Mouse (Mus musculus) heart, embryonic 10.5 days (tissue): ENCODE measurements around the gene Ffar4. TPM values are rescaled to one million over a fixed set of nuclear protein-coding genes. Genes with fewer than 3 reads are reported as not detected.
A peak's percentile ranks its signal among the peaks of the same experiment; 100 is the strongest.

Experiments
- DNase-seq: peaks from one replicate; pipeline ENCODE4 v3.0.0-alpha.2; 2017; ENCODE audit warnings: low spot score
- H3K27ac ChIP-seq: fragments of 300-500 bp; sonication (generic); 2 replicates; pipeline ENCODE4 v1.5.1; 2016; ENCODE audit warnings: mild to moderate bottlenecking
- H3K27me3 ChIP-seq: fragments of 300-500 bp; sonication (generic); 2 replicates; pipeline ENCODE4 v1.6.1; 2016; ENCODE audit warnings: mild to moderate bottlenecking; ENCODE audit not compliant: poor library complexity, insufficient read depth, severe bottlenecking
- H3K36me3 ChIP-seq: fragments of 300-500 bp; sonication (generic); 2 replicates; pipeline ENCODE4 v1.6.1; 2016; ENCODE audit warnings: mild to moderate bottlenecking, moderate library complexity
- H3K4me1 ChIP-seq: fragments of 300-500 bp; sonication (generic); 2 replicates; pipeline ENCODE4 v1.6.1; 2016; ENCODE audit warnings: mild to moderate bottlenecking
- H3K4me3 ChIP-seq: fragments of 300-500 bp; sonication (generic); 2 replicates; pipeline ENCODE4 v1.5.1; 2016; ENCODE audit warnings: mild to moderate bottlenecking, moderate library complexity
- H3K9me3 ChIP-seq: fragments of 300-500 bp; sonication (generic); 2 replicates; pipeline ENCODE4 v1.6.1; 2016; ENCODE audit warnings: mild to moderate bottlenecking, moderate library complexity
- WGBS: fragments of 180-500 bp; shearing (Covaris S2); methylation state at CpG from one replicate; pipeline ENCODE4 v1.1.7; 2016; 5-methylcytosine and 5-hydroxymethylcytosine counted together
- polyA plus RNA-seq: library from polyadenylated mRNA; unstranded; fragments of >200 nt; fragmentation: Nextera tagmentation; extraction: Ambion mirVana; gene quantifications from 2 replicates; pipeline ENCODE4 v1.2.1, GENCODE M21; 2016

Ffar4 gene
- polyA plus RNA-seq, 1 experiment from 2014 or later: 1.5 TPM

GRCm38 (mm10) chr19:38076251-38076650, 20.6 kb upstream of the Ffar4 start:
- DNase-seq: peak; percentile 46

GRCm38 (mm10) chr19:38077851-38078540, 18.9 kb upstream of the Ffar4 start:
- WGBS: 78% methylated on average over 3 of the region's 3 CpGs
- DNase-seq: peak; percentile 46

More at GRCm38 (mm10) chr19:38076251-38076650, 20.6 kb upstream of the Ffar4 start:
- Histone ChIP-seq H3K4me1 (no peaks in the 10 kb centered on the region), H3K27ac (no peak overlapping the region), H3K4me3 (no peak overlapping the region), H3K27me3 (no peaks in the 10 kb centered on the region), H3K36me3 (peaks cover 31% of the 10 kb centered on the region), H3K9me3 (no peaks in the 10 kb centered on the region)
- WGBS: 78% methylated on average over 2 of the region's 2 CpGs

GRCm38 (mm10) chr19:38081361-38081760, 15.5 kb upstream of the Ffar4 start:
- Histone ChIP-seq H3K36me3 (no peaks in the 10 kb centered on the region), H3K4me1 (no peaks in the 10 kb centered on the region), H3K27me3 (no peaks in the 10 kb centered on the region), H3K4me3 (no peak overlapping the region), H3K9me3 (no peaks in the 10 kb centered on the region), H3K27ac (no peak overlapping the region)
- peak; percentile 58 for DNase-seq
- WGBS: 74% methylated on average over 3 of the region's 3 CpGs

More at GRCm38 (mm10) chr19:38077851-38078540, 18.9 kb upstream of the Ffar4 start:
- H3K4me1 ChIP-seq: no peaks in the 10 kb centered on the region
- no peak overlapping the region for H3K27ac ChIP-seq
- H3K4me3 ChIP-seq: no peak overlapping the region
- no peaks in the 10 kb centered on the region for H3K27me3 ChIP-seq
- H3K36me3 ChIP-seq: peaks cover 15% of the 10 kb centered on the region
- no peaks in the 10 kb centered on the region for H3K9me3 ChIP-seq

GRCm38 (mm10) chr19:38082931-38083525, 13.8 kb upstream of the Ffar4 start:
- 57% methylated on average over 5 of the region's 5 CpGs for WGBS
- H3K4me3 ChIP-seq: no peak overlapping the region
- H3K36me3 ChIP-seq: no peaks in the 10 kb centered on the region
- H3K9me3 ChIP-seq: no peaks in the 10 kb centered on the region
- no peak overlapping the region for H3K27ac ChIP-seq
- no peaks in the 10 kb centered on the region for H3K27me3 ChIP-seq
- peak; percentile 22 for DNase-seq
- no peaks in the 10 kb centered on the region for H3K4me1 ChIP-seq

- Histone ChIP-seq H3K27me3 (no peaks in the 10 kb centered on the region), H3K4me3 (no peak overlapping the region), H3K4me1 (no peaks in the 10 kb centered on the region), H3K27ac (no peak overlapping the region), H3K36me3 (no peaks in the 10 kb centered on the region), H3K9me3 (no peaks in the 10 kb centered on the region)
- WGBS: 81% methylated on average over 4 of the region's 4 CpGs
- DNase-seq: peak; percentile 64
These were observed 11.0 kb upstream of the Ffar4 start for GRCm38 (mm10) chr19:38085841-38086240.

- Histone ChIP-seq H3K27me3 (no peaks in the 10 kb centered on the region), H3K36me3 (no peaks in the 10 kb centered on the region), H3K4me1 (no peaks in the 10 kb centered on the region), H3K4me3 (no peak overlapping the region), H3K9me3 (no peaks in the 10 kb centered on the region), H3K27ac (no peak overlapping the region)
- WGBS: 58% methylated on average over 11 of the region's 11 CpGs
- peak; percentile 79 for DNase-seq
These were observed 9.8 kb upstream of the Ffar4 start for GRCm38 (mm10) chr19:38086948-38087551.

- Histone ChIP-seq H3K9me3 (no peaks in the 10 kb centered on the region), H3K4me1 (no peaks in the 10 kb centered on the region), H3K27me3 (peaks cover 18% of the 10 kb centered on the region), H3K27ac (no peak overlapping the region), H3K4me3 (no peak overlapping the region), H3K36me3 (no peaks in the 10 kb centered on the region)
- 73% methylated on average over 8 of the region's 8 CpGs for WGBS
- no peak for DNase-seq
These were observed 7.5 kb upstream of the Ffar4 start for GRCm38 (mm10) chr19:38089358-38089757.

- H3K27ac ChIP-seq: no peak overlapping the region
- peaks cover under 1% of the 10 kb centered on the region for H3K4me1 ChIP-seq
- 71% methylated on average over 4 of the region's 4 CpGs for WGBS
- no peak overlapping the region for H3K4me3 ChIP-seq
- H3K27me3 ChIP-seq: peaks cover 40% of the 10 kb centered on the region
- DNase-seq: no peak
- no peaks in the 10 kb centered on the region for H3K9me3 ChIP-seq
- H3K36me3 ChIP-seq: no peaks in the 10 kb centered on the region
These were observed 5.3 kb upstream of the Ffar4 start for GRCm38 (mm10) chr19:38091512-38091985.

GRCm38 (mm10) chr19:38096231-38096630, 640 bp upstream of the Ffar4 start:
- Histone ChIP-seq H3K4me1 (peaks cover 12% of the 10 kb centered on the region), H3K36me3 (no peaks in the 10 kb centered on the region), H3K4me3 (no peak overlapping the region), H3K27ac (no peak overlapping the region), H3K27me3 (peaks cover 83% of the 10 kb centered on the region), H3K9me3 (no peaks in the 10 kb centered on the region)
- 5% methylated on average over 4 of the region's 4 CpGs for WGBS
- no peak for DNase-seq

GRCm38 (mm10) chr19:38107871-38108270, 11.0 kb downstream of the Ffar4 start:
- no peak overlapping the region for H3K27ac ChIP-seq

GRCm38 (mm10) chr19:38109506-38110242, 12.8 kb downstream of the Ffar4 start:
- no peaks in the 10 kb centered on the region for H3K4me1 ChIP-seq
- peaks cover 13% of the 10 kb centered on the region; the same call in 1 of the 2 replicates for H3K27me3 ChIP-seq
- H3K36me3 ChIP-seq: no peaks in the 10 kb centered on the region
- 91% methylated on average over 15 of the region's 15 CpGs for WGBS
- H3K27ac ChIP-seq: no peak overlapping the region
- no peak overlapping the region for H3K4me3 ChIP-seq
- H3K9me3 ChIP-seq: no peaks in the 10 kb centered on the region
- DNase-seq: no peak

More at GRCm38 (mm10) chr19:38107871-38108270, 11.0 kb downstream of the Ffar4 start:
- WGBS: 87% methylated on average over 4 of the region's 4 CpGs
- H3K4me1 ChIP-seq: no peaks in the 10 kb centered on the region
- no peaks in the 10 kb centered on the region for H3K9me3 ChIP-seq
- H3K27me3 ChIP-seq: peaks cover 8% of the 10 kb centered on the region; the same call in 1 of the 2 replicates
- no peak overlapping the region for H3K4me3 ChIP-seq
- DNase-seq: no peak
- no peaks in the 10 kb centered on the region for H3K36me3 ChIP-seq

- DNase-seq: no peak
- Histone ChIP-seq H3K27ac (no peak overlapping the region), H3K27me3 (peaks cover 13% of the 10 kb centered on the region; the same call in 1 of the 2 replicates), H3K4me3 (no peak overlapping the region), H3K36me3 (no peaks in the 10 kb centered on the region), H3K9me3 (no peaks in the 10 kb centered on the region), H3K4me1 (no peaks in the 10 kb centered on the region)
- 69% methylated on average over 8 of the region's 8 CpGs for WGBS
These were observed 14.2 kb downstream of the Ffar4 start for GRCm38 (mm10) chr19:38111056-38111455.
